Mouse (Mus musculus) stomach, embryonic 16.5 days (tissue): ENCODE data around the gene Pgpep1. TPM values are rescaled to one million over a fixed set of nuclear protein-coding genes. Genes with fewer than 3 reads are reported as not detected.

Experiments used
- ATAC-seq: fragments of 200-750 bp; cut with Nextera tagmentation; 2 replicates; pipeline ENCODE4 v1.8.0; 2017; ENCODE audit warnings: moderate number of reproducible peaks, moderate TSS enrichment; ENCODE audit not compliant: insufficient read depth, low FRiP score
- H3K27ac ChIP-seq: fragments of 300-500 bp; sonication (generic); 2 replicates; pipeline ENCODE4 v1.5.1; 2014; ENCODE audit warnings: low read length
- H3K27me3 ChIP-seq: fragments of 300-500 bp; sonication (generic); 2 replicates; pipeline ENCODE4 v1.6.1; 2014; ENCODE audit warnings: low read length, control low read depth, mixed read lengths; ENCODE audit not compliant: control insufficient read depth, insufficient read depth
- H3K36me3 ChIP-seq: fragments of 300-500 bp; sonication (generic); 2 replicates; pipeline ENCODE4 v1.6.1; 2014; ENCODE audit warnings: low read length; ENCODE audit not compliant: control insufficient read depth, insufficient read depth
- H3K4me1 ChIP-seq: fragments of 300-500 bp; sonication (generic); 2 replicates; pipeline ENCODE4 v1.6.1; 2014; ENCODE audit warnings: low read length, control low read depth, mixed read lengths; ENCODE audit not compliant: control insufficient read depth, insufficient read depth
- H3K4me2 ChIP-seq: fragments of 300-500 bp; sonication (generic); 2 replicates; pipeline ENCODE4 v1.6.1; 2014; ENCODE audit warnings: low read depth, low read length, mixed read lengths
- H3K4me3 ChIP-seq: fragments of 300-500 bp; sonication (generic); replicated peaks from 2 replicates; pipeline ENCODE4 v1.5.1; 2014; ENCODE audit warnings: mild to moderate bottlenecking, low read length
- H3K9ac ChIP-seq: fragments of 300-500 bp; sonication (generic); 2 replicates; pipeline ENCODE4 v1.6.1; 2014; ENCODE audit warnings: low read length
- H3K9me3 ChIP-seq: fragments of 300-500 bp; sonication (generic); replicated peaks from 2 replicates; pipeline ENCODE4 v1.6.1; 2016; ENCODE audit warnings: low read length, control low read depth; ENCODE audit not compliant: control insufficient read depth
- WGBS: fragments of 180-500 bp; shearing (Covaris S2); extraction: QIAGEN DNeasy Blood & Tissue Kit; methylation state at CpG from one replicate; pipeline ENCODE4 v1.1.7; 2014; 5-methylcytosine and 5-hydroxymethylcytosine counted together
- polyA plus RNA-seq: library from polyadenylated mRNA; unstranded; fragments of >200 nt; fragmentation: Nextera tagmentation; extraction: Ambion mirVana; gene quantifications from 2 replicates; pipeline ENCODE4 v1.2.1, GENCODE M21; 2015

Gene Pgpep1
- polyA plus RNA-seq, 1 experiment from 2014 or later: 57.5 TPM

DNA sequence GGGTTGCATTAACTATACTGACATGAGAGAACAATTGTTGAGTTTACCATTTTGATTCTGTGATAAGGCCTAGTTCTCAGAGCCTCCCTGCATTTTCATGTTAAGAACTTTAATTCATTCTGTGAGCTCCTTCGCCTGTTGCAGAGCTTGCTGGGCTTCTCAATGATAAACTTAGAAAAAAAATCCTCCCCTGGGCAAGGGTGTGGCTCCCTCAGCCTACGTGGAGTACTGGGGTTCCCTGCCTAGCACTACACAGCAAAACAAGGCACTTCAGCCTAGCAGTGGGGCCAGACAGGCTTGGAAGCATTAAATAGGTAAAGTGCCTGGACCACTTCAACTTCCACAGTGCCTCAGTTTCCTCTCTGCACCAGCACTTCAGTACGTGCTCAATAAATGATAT, 21.2 kb upstream of the Pgpep1 start:
- no peak overlapping the region for H3K4me2 ChIP-seq
- ATAC-seq: 0 out of 2 replicates have a peak, but pooled peaks have one; percentile 26
- WGBS: 58% methylated on average over 3 of the region's 3 CpGs
- H3K9me3 ChIP-seq: no peaks in the 10 kb centered on the region
- peaks cover 12% of the 10 kb centered on the region; the same call in 1 of the 2 replicates for H3K36me3 ChIP-seq
- peak overlapping the region; percentile 74 for H3K27ac ChIP-seq
- H3K9ac ChIP-seq: peak overlapping the region; percentile 73; the same call in 1 of the 2 replicates
- no peaks in the 10 kb centered on the region for H3K27me3 ChIP-seq
- H3K4me3 ChIP-seq: no peak overlapping the region
- peaks cover 30% of the 10 kb centered on the region for H3K4me1 ChIP-seq

DNA sequence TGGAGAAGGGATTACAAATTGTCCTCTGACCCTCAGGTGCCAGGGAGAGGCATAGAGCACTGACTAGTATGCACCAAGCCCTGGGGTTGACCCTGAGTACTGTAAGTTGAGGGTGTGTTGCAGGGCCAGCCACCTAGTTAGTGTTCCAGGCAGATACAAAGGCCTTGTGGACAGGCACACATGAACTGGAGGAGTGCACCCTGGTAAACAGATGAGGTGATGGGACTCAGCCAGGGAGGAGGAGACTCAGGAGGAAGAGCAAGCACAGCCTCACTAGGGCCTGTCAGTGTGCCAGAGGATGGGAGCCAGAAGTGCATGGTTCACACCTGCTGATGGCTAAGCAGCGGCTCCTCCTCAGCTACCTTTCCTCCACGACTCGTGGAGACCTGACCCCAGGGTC, 19.9 kb upstream of the Pgpep1 start:
- H3K27ac ChIP-seq: peak overlapping the region; percentile 83
- H3K9me3 ChIP-seq: no peaks in the 10 kb centered on the region
- WGBS: 54% methylated on average over 3 of the region's 3 CpGs
- no peaks in the 10 kb centered on the region for H3K27me3 ChIP-seq
- H3K4me1 ChIP-seq: peaks cover 30% of the 10 kb centered on the region
- peaks cover 12% of the 10 kb centered on the region; the same call in 1 of the 2 replicates for H3K36me3 ChIP-seq
- peak overlapping the region; percentile 38; the same call in 1 of the 2 replicates for H3K9ac ChIP-seq
- H3K4me3 ChIP-seq: no peak overlapping the region
- ATAC-seq: peak; percentile 24; the same call in 1 of the 2 replicates
- H3K4me2 ChIP-seq: no peak overlapping the region

DNA sequence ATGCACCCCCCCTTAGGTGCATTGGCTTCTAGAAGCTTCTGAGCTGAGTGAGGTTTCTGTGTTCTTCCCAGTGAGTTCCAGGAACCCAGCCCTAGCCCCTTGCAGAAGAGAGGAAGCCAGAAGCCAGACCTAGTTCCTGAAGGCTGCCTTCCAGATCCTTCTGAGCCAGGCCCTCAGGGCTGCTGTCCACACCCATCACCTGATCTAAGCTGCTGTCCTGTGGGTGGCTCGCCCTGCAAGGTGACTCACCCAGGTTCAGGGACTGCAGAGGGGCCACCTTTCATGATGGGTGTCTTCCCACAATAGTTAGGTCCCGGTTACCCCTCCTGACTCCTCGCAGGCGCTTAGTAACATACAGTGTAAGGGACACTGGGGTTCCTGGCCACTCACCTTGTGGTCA, 19.2 kb upstream of the Pgpep1 start:
- Histone ChIP-seq H3K9ac (0 out of 2 replicates have a peak overlapping the region, but pooled peaks have one; percentile 8), H3K36me3 (peaks cover 12% of the 10 kb centered on the region; the same call in 1 of the 2 replicates), H3K9me3 (no peaks in the 10 kb centered on the region), H3K4me1 (peaks cover 34% of the 10 kb centered on the region), H3K4me2 (no peak overlapping the region), H3K27ac (peak overlapping the region; percentile 83), H3K4me3 (no peak overlapping the region), H3K27me3 (no peaks in the 10 kb centered on the region)
- WGBS: 82% methylated on average over 4 of the region's 4 CpGs
- no peak for ATAC-seq

DNA sequence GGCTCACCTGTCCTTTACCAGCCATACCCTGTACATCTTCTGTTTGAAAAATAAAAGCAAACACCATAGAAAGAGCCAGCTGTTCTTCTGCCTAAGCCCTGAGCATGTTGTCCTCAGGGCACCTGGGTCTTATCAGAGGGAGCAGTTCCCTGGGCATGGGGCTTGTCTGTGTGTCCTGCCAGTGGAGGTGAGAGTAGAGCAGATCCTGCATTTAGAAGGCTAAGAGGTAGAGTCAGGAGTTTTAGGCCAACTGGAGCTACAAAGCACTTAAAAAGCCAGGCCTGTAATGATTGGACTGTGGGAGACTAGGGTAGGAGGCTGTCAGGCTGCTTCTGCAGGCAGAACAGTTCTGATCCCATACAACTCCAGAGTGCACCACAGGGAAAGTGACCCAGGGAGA, 18.5 kb upstream of the Pgpep1 start:
- H3K36me3 ChIP-seq: peaks cover 12% of the 10 kb centered on the region; the same call in 1 of the 2 replicates
- H3K27ac ChIP-seq: peak overlapping the region; percentile 83
- H3K9me3 ChIP-seq: no peaks in the 10 kb centered on the region
- no peak overlapping the region for H3K4me2 ChIP-seq
- no peak overlapping the region for H3K4me3 ChIP-seq
- no peaks in the 10 kb centered on the region for H3K27me3 ChIP-seq
- no peak for ATAC-seq
- no peak overlapping the region for H3K9ac ChIP-seq
- H3K4me1 ChIP-seq: peaks cover 41% of the 10 kb centered on the region

DNA sequence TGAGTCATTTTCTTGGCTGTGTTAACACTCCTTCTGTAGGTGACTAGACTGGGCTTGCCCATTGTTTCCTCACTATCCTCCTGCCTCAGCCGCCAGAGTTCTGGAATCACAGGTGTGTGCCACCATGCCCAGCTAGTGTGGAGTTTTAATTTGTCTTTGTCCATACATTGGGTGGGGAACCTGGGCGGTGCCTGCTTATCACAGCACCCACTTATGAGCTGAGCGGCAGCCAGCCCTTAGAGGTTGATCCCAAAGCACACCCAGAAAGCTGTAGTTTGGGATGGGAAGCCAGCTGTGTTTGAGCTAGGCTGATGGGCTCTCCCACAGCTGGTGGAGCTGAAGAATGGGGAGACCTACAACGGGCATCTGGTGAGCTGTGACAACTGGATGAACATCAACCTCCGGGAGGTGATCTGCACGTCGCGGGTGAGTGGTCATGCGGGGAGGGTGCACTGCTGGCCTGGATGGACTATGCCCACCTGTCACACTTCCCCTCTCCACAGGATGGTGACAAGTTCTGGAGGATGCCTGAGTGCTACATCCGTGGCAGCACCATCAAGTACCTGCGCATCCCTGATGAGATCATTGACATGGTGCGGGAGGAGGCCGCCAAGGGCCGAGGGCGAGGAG, 17.4 kb upstream of the Pgpep1 start:
- ATAC-seq: no peak
- Histone ChIP-seq H3K27ac (no peak overlapping the region), H3K27me3 (no peaks in the 10 kb centered on the region)

DNA sequence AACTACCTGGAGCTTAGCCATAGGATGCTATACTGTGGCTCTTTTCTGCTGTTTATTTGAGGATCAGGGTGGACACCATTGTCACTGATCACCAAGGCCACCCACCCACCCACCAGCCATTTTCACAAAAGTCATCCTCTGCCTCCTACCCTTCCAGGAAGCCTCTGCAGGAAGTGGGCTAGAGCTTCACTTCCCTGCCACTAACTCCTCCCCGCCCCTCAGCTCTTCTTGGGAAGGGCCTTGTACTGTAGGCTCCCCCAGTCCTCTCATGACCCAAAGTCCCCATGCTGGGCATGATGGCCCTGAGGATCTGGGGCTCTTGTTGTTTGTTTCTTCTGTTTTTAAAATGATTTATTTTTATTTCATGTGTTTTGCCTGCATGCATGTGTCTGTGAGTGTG, 15.1 kb upstream of the Pgpep1 start:
- peaks cover 12% of the 10 kb centered on the region; the same call in 1 of the 2 replicates for H3K36me3 ChIP-seq
- peak overlapping the region; percentile 97; the same call in 1 of the 2 replicates for H3K27ac ChIP-seq
- H3K4me3 ChIP-seq: no peak overlapping the region
- ATAC-seq: no peak
- no peak overlapping the region for H3K9ac ChIP-seq
- peaks cover 34% of the 10 kb centered on the region for H3K4me1 ChIP-seq
- WGBS: 50% methylated on average over 1 of the region's 1 CpGs
- H3K27me3 ChIP-seq: no peaks in the 10 kb centered on the region
- H3K9me3 ChIP-seq: no peaks in the 10 kb centered on the region
- no peak overlapping the region for H3K4me2 ChIP-seq

More for the DNA sequence above, 17.4 kb upstream of the Pgpep1 start:
- Histone ChIP-seq H3K9ac (no peak overlapping the region), H3K4me2 (no peak overlapping the region), H3K4me3 (no peak overlapping the region), H3K4me1 (peaks cover 42% of the 10 kb centered on the region), H3K36me3 (peaks cover 12% of the 10 kb centered on the region; the same call in 1 of the 2 replicates), H3K9me3 (no peaks in the 10 kb centered on the region)
- WGBS: 87% methylated on average over 15 of the region's 15 CpGs

DNA sequence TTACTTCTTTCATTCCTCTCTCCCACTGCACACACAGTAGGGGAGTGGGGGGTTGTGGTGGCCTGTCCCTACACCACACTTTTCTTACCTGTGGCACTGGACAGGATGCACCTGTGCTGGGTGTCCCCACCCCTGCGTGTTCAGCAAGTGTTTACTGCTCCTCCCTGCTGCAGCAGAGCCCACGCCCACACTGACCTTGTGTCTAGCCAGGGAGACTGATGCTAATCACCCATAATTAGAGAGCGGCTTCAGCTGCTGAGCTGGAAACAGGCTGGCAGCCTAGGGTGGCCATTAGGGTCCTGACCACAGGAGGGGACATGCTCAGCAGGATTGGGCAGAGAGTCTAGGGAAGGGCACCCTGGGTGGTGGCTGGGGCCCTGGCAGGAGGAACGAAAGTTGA, 14.5 kb upstream of the Pgpep1 start:
- H3K27me3 ChIP-seq: no peaks in the 10 kb centered on the region
- 60% methylated on average over 4 of the region's 4 CpGs for WGBS
- peaks cover 10% of the 10 kb centered on the region; the same call in 1 of the 2 replicates for H3K36me3 ChIP-seq
- H3K4me3 ChIP-seq: no peak overlapping the region
- H3K4me1 ChIP-seq: peaks cover 32% of the 10 kb centered on the region
- 0 out of 2 replicates have a peak overlapping the region, but pooled peaks have one; percentile 66 for H3K4me2 ChIP-seq
- ATAC-seq: no peak
- H3K27ac ChIP-seq: peak overlapping the region; percentile 97
- peak overlapping the region; percentile 87; the same call in 1 of the 2 replicates for H3K9ac ChIP-seq
- no peaks in the 10 kb centered on the region for H3K9me3 ChIP-seq

DNA sequence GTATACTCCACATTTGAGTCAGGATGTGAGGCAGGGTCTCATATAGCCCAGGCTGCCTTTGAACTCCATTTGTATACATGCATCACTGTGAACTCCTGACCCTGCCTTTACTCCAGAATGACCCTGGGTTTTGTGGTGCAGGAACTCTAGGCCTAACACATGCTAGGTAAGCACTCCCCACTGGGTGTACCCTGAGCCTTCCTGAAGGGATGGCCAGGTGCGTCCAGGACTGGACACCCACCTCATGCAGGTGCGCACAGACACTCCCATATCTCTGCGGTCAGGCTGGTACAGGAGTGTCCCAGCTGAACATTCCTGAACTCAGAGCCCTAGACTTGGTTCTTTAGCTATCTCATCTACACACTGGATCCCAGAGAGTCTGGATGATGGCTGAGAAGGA, 13.9 kb upstream of the Pgpep1 start:
- H3K27ac ChIP-seq: peak overlapping the region; percentile 97
- H3K36me3 ChIP-seq: 0 out of 2 replicates have a peak, but pooled peaks cover 9% of the 10 kb centered on the region
- no peaks in the 10 kb centered on the region for H3K27me3 ChIP-seq
- H3K9me3 ChIP-seq: no peaks in the 10 kb centered on the region
- peak overlapping the region; percentile 66 for H3K4me2 ChIP-seq
- H3K9ac ChIP-seq: peak overlapping the region; percentile 87
- WGBS: 71% methylated on average over 3 of the region's 3 CpGs
- H3K4me1 ChIP-seq: peaks cover 27% of the 10 kb centered on the region
- ATAC-seq: no peak
- peak overlapping the region; percentile 82 for H3K4me3 ChIP-seq

DNA sequence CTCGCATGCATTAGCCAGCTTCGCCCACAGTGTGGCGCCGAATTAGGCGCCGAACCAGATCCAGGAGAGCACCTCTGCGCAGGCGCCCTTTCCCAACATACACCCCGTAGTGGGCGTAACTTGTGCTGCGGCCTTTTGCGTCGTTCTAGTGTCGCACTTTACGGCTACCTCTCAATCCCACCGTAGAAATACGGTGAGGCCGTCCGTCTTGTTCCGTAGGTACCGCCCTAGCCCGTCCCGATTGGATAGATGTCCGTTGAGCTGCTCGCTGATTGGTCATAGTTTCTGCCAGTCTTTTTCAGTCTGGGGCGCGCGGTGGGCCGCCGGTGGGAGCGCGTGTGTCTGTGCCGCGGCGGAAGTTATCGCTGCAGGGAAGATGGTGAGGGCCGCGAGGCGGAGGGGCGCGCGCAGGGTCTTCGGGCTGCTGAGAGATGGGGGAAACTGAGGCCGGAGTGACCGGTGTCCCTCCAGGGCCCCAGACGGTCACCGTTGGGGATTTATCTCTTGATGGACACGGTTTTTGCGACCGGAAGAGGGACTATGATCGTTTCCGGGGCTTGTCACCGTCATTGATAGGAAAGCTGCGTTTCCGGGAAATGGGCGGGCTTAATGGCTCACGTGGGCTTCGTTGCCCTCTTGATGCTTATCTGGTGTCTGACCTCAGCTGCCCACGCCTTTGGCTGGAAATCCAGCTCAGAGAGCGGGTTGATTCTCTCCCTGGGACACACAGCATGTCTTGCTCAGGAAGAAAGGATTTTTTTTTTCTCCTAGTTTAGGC, 13.1 kb upstream of the Pgpep1 start, which contains the start of gene Lsm4:
Gene Lsm4 (plus strand): TSS at position 170 of the 778 bp plus-strand sequence.
- Histone ChIP-seq H3K36me3 (0 out of 2 replicates have a peak, but pooled peaks cover 7% of the 10 kb centered on the region), H3K9ac (peak within 1 kb of the TSS; percentile 87), H3K4me3 (peak within 1 kb of the TSS; percentile 82), H3K4me1 (peaks cover 20% of the 10 kb centered on the region), H3K9me3 (no peaks in the 10 kb centered on the region), H3K27me3 (no peaks in the 10 kb centered on the region), H3K27ac (peak within 1 kb of the TSS; percentile 97), H3K4me2 (peak within 1 kb of the TSS; percentile 66)
- under 1% methylated on average over 60 of the region's 60 CpGs for WGBS
- ATAC-seq: peak; percentile 97
